Mouse (Mus musculus) CH12.LX (cell line): ENCODE measurements around the gene Uba2. TPM values are rescaled to one million over a fixed set of nuclear protein-coding genes. Genes with fewer than 3 reads are reported as not detected.

ENCODE experiments used
- DNase-seq: peaks from one replicate; pipeline ENCODE4 v3.0.0-alpha.2; 2013; ENCODE audit errors: extremely low read depth
- H3K27ac ChIP-seq: 2 replicates; pipeline ENCODE4 v1.5.1; 2012; ENCODE audit warnings: low read depth, mild to moderate bottlenecking, control low read depth, moderate library complexity; ENCODE audit not compliant: insufficient read depth
- H3K27me3 ChIP-seq: replicated peaks from 2 replicates; pipeline ENCODE3; 2012; ENCODE audit warnings: inconsistent platforms
- H3K36me3 ChIP-seq, 2 experiments: replicated peaks in 1 of 2; 2 replicates each; pipeline versions ENCODE3 to v1.6.1; 2012; ENCODE audit warnings: inconsistent platforms in 1 of 2, low read length in 1 of 2, mild to moderate bottlenecking in 1 of 2, mixed read lengths in 1 of 2, moderate library complexity in 1 of 2; ENCODE audit not compliant: control insufficient read depth in 1 of 2, insufficient read depth in 1 of 2
- H3K4me1 ChIP-seq, 2 experiments: 2 replicates each; pipeline ENCODE4 v1.6.1; 2012; ENCODE audit warnings: inconsistent platforms in 1 of 2, moderate library complexity in 1 of 2; ENCODE audit not compliant: insufficient read depth in 2 of 2, control insufficient read depth in 1 of 2
- H3K4me2 ChIP-seq: 2 replicates; pipeline ENCODE4 v1.6.1; 2012; ENCODE audit warnings: low read depth, mild to moderate bottlenecking, control low read depth; ENCODE audit not compliant: poor library complexity, insufficient read depth, severe bottlenecking
- H3K4me3 ChIP-seq, 3 experiments: fragments of 150-350 bp in 1 of 3; sonication (generic) in 1 of 3; replicated peaks in 1 of 3; 2 replicates each; pipeline versions ENCODE3 to v1.5.1; 2011 to 2012; ENCODE audit warnings: low read depth in 2 of 3, low read length in 2 of 3, mild to moderate bottlenecking in 2 of 3, moderate library complexity in 2 of 3, control low read depth in 1 of 3, improper control_type of control experiment in 1 of 3, inconsistent platforms in 1 of 3, mixed read lengths in 1 of 3; ENCODE audit not compliant: poor library complexity in 1 of 3
- H3K79me2 ChIP-seq: replicated peaks from 2 replicates; pipeline ENCODE4 v1.6.1; 2012; ENCODE audit warnings: mild to moderate bottlenecking, moderate library complexity; ENCODE audit not compliant: control insufficient read depth, poor library complexity, insufficient read depth, severe bottlenecking; ENCODE audit errors: extremely low read depth
- H3K9ac ChIP-seq: 2 replicates; pipeline ENCODE4 v1.6.1; 2012; ENCODE audit warnings: low read depth, mild to moderate bottlenecking, control low read depth, moderate library complexity; ENCODE audit not compliant: insufficient read depth
- H3K9me3 ChIP-seq: replicated peaks from 2 replicates; pipeline ENCODE3; 2012; ENCODE audit warnings: low read length, inconsistent platforms, mixed read lengths
- BHLHE40 ChIP-seq: IDR thresholded peaks from 2 replicates; pipeline ENCODE4 v1.6.1; 2011; ENCODE audit warnings: mild to moderate bottlenecking, low read depth, low read length, improper control_type of control experiment
- CHD1 ChIP-seq: IDR thresholded peaks from 2 replicates; pipeline ENCODE4 v1.6.1; 2012; ENCODE audit warnings: low read depth, low read length, improper control_type of control experiment, inconsistent platforms
- CTCF ChIP-seq, 2 experiments: IDR thresholded peaks in 1 of 2; conservative IDR thresholded peaks in 1 of 2; 2 replicates each; pipeline ENCODE4 v1.5.1; 2011 to 2012; ENCODE audit warnings: low read depth in 2 of 2, low read length in 2 of 2, improper control_type of control experiment in 1 of 2, inconsistent platforms in 1 of 2, mild to moderate bottlenecking in 1 of 2, moderate library complexity in 1 of 2
- E2F4 ChIP-seq: IDR thresholded peaks from 2 replicates; pipeline ENCODE4 v1.6.1; 2011; ENCODE audit warnings: low read depth, low read length, improper control_type of control experiment; ENCODE audit not compliant: insufficient replicate concordance
- ELF1 ChIP-seq: IDR thresholded peaks from 2 replicates; pipeline ENCODE4 v1.6.1; 2014; ENCODE audit warnings: low read depth, mild to moderate bottlenecking, inconsistent platforms, low read length, improper control_type of control experiment
- EP300 ChIP-seq: IDR thresholded peaks from 2 replicates; pipeline ENCODE4 v1.6.1; 2011; ENCODE audit warnings: low read length, improper control_type of control experiment
- GABPA ChIP-seq: IDR thresholded peaks from 2 replicates; pipeline ENCODE4 v1.6.1; 2012; ENCODE audit warnings: low read depth, low read length, improper control_type of control experiment, inconsistent platforms; ENCODE audit not compliant: insufficient replicate concordance
- HCFC1 ChIP-seq: IDR thresholded peaks from 2 replicates; pipeline ENCODE4 v1.6.1; 2012; ENCODE audit warnings: low read depth, mild to moderate bottlenecking, inconsistent platforms, low read length, improper control_type of control experiment
- IRF4 ChIP-seq: IDR thresholded peaks from 2 replicates; pipeline ENCODE4 v1.6.1; 2014; ENCODE audit warnings: low read depth, mild to moderate bottlenecking, inconsistent platforms, low read length, improper control_type of control experiment
- JUN ChIP-seq: IDR thresholded peaks from 2 replicates; pipeline ENCODE4 v1.6.1; 2011; ENCODE audit warnings: low read depth, mild to moderate bottlenecking, low read length, improper control_type of control experiment, moderate library complexity; ENCODE audit not compliant: insufficient read depth
- JUND ChIP-seq: conservative IDR thresholded peaks from 2 replicates; pipeline ENCODE4 v1.6.1; 2011; ENCODE audit warnings: low read depth, low read length, improper control_type of control experiment
- KAT2A ChIP-seq: IDR thresholded peaks from 2 replicates; pipeline ENCODE4 v1.6.1; 2012; ENCODE audit warnings: low read length, improper control_type of control experiment, inconsistent platforms; ENCODE audit not compliant: insufficient replicate concordance
- MAX ChIP-seq: IDR thresholded peaks from 2 replicates; pipeline ENCODE4 v1.6.1; 2011; ENCODE audit warnings: low read length, improper control_type of control experiment
- MAZ ChIP-seq: IDR thresholded peaks from 2 replicates; pipeline ENCODE4 v1.6.1; 2012; ENCODE audit warnings: low read depth, mild to moderate bottlenecking, inconsistent platforms, low read length, improper control_type of control experiment, moderate library complexity
- MEF2A ChIP-seq: IDR thresholded peaks from 2 replicates; pipeline ENCODE4 v1.6.1; 2014; ENCODE audit warnings: low read depth, mild to moderate bottlenecking, inconsistent platforms, low read length, improper control_type of control experiment, borderline replicate concordance
- MXI1 ChIP-seq: IDR thresholded peaks from 2 replicates; pipeline ENCODE4 v1.6.1; 2011; ENCODE audit warnings: mild to moderate bottlenecking, low read depth, low read length, improper control_type of control experiment
- MYC ChIP-seq: IDR thresholded peaks from 2 replicates; pipeline ENCODE4 v1.6.1; 2011; ENCODE audit warnings: low read depth, mild to moderate bottlenecking, improper control_type of control experiment, low read length
- NELFE ChIP-seq: IDR thresholded peaks from 2 replicates; pipeline ENCODE4 v1.6.1; 2011; ENCODE audit warnings: low read depth, low read length, improper control_type of control experiment
- NRF1 ChIP-seq: IDR thresholded peaks from 2 replicates; pipeline ENCODE4 v1.6.1; 2014; ENCODE audit warnings: low read depth, mild to moderate bottlenecking, inconsistent platforms, low read length, improper control_type of control experiment, moderate library complexity
- POLR2A ChIP-seq: IDR thresholded peaks from 2 replicates; pipeline ENCODE4 v1.6.1; 2011; ENCODE audit warnings: low read depth, mild to moderate bottlenecking, improper control_type of control experiment, low read length
- POLR2AphosphoS2 ChIP-seq: IDR thresholded peaks from 2 replicates; pipeline ENCODE4 v1.6.1; 2011; ENCODE audit warnings: low read depth, low read length, improper control_type of control experiment
- RAD21 ChIP-seq: IDR thresholded peaks from 2 replicates; pipeline ENCODE4 v1.6.1; 2011; ENCODE audit warnings: low read depth, mild to moderate bottlenecking, low read length, improper control_type of control experiment, moderate library complexity
- SMC3 ChIP-seq: IDR thresholded peaks from 2 replicates; pipeline ENCODE4 v1.6.1; 2011; ENCODE audit warnings: low read depth, low read length, improper control_type of control experiment
- TBP ChIP-seq: conservative IDR thresholded peaks from 2 replicates; pipeline ENCODE4 v1.6.1; 2011; ENCODE audit warnings: low read depth, low read length, improper control_type of control experiment
- TCF12 ChIP-seq: IDR thresholded peaks from 2 replicates; pipeline ENCODE4 v1.6.1; 2014; ENCODE audit warnings: low read depth, mild to moderate bottlenecking, inconsistent platforms, low read length, improper control_type of control experiment
- USF1 ChIP-seq: IDR thresholded peaks from 2 replicates; pipeline ENCODE4 v1.6.1; 2014; ENCODE audit warnings: low read depth, mild to moderate bottlenecking, inconsistent platforms, low read length, improper control_type of control experiment
- USF2 ChIP-seq: conservative IDR thresholded peaks from 2 replicates; pipeline ENCODE4 v1.6.1; 2011; ENCODE audit warnings: low read depth, low read length, improper control_type of control experiment
- ZMIZ1 ChIP-seq: IDR thresholded peaks from 2 replicates; pipeline ENCODE4 v1.6.1; 2012; ENCODE audit warnings: low read depth, mild to moderate bottlenecking, inconsistent platforms, low read length, improper control_type of control experiment
- dilution Hi-C: fragments of 300-500 bp; cut with MboI; formaldehyde crosslinking; loops from 2 replicates; pipeline ENCODE4 v1.14.3; 2020; ENCODE audit warnings: low sequenced_read_pairs; ENCODE audit not compliant: extremely low pct_unique_long_range_greater_than_20kb, extremely low pct_ligation_motif_present
- in situ Hi-C: fragments of 300-500 bp; cut with MboI; formaldehyde crosslinking; loops from 3 replicates; pipeline ENCODE4 v1.14.3; 2019; ENCODE audit warnings: low sequenced_read_pairs, low pct_ligation_motif_present, low pct_unique_long_range_greater_than_20kb, mixed read lengths
- polyA plus RNA-seq: library from polyadenylated mRNA; unstranded; fragments of >175 nt; gene quantifications from 2 replicates; pipeline ENCODE4 v1.2.1, GENCODE M21; 2012; ENCODE audit warnings: low read depth; ENCODE audit not compliant: insufficient read length
- total RNA-seq, 2 experiments: library from RNA; depleted of rRNA; stranded (reverse); fragments of 300-350 nt in 1 of 2; fragments of >200 nt in 1 of 2; gene quantifications; 2 replicates each; pipeline ENCODE4 v1.2.3; 2012 to 2014

The Uba2 gene
- total and polyA plus RNA-seq, 3 experiments = 161 to 341 (median 180) TPM

DNA sequence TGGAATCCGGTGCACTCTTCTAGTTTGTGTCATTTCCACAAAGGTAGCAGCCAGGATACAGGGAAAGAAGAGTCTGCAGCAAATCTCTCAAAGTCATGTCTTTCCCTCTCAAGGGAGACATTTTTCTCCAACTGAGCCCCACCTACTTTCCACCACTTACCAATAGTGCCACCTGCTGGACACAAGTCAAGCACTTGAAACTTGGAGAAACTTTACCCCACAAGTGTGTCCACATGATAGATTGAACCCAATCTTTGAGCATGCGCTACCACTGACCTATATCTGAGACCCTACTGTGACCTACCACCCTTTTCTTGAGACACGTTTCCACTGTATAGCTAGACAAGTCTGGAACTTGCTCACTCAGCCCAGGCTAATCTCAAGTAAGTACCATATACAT, 28.9 kb upstream of the Uba2 start:
- no peaks in the 10 kb centered on the region for H3K27me3 ChIP-seq
- H3K9me3 ChIP-seq = no peaks in the 10 kb centered on the region
- peaks cover 2 to 10% of the 10 kb centered on the region in 2 experiments; a peak in 3 of 4 replicates for H3K4me1 ChIP-seq
- H3K4me3 ChIP-seq = no peak overlapping the region
- peaks cover 29 to 43% of the 10 kb centered on the region in 2 experiments for H3K36me3 ChIP-seq
- no peak overlapping the region for H3K9ac ChIP-seq
- dilution Hi-C loops = no loop called here
- in situ Hi-C loops = no loop called here
- DNase-seq = peak; percentile 73
- no peak overlapping the region for H3K27ac ChIP-seq
- H3K79me2 ChIP-seq = 0 out of 2 replicates have a peak, but pooled peaks cover 8% of the 10 kb centered on the region
- H3K4me2 ChIP-seq = no peak overlapping the region
- TF ChIP-seq HCFC1 (peak; percentile 23; the same call in 1 of the 2 replicates), BHLHE40 (no peak), JUN (no peak), SMC3 (peak; percentile 33), GABPA (no peak), RAD21 (peak; percentile 51), CTCF (conservative IDR thresholded peaks at IDR 0.05 in 1 of 2, IDR thresholded peaks at IDR 0.05 in 1 of 2; ENCODE audit: low read depth in 2 of 2, low read length in 2 of 2) (peak; percentile 45 to 75; a peak in 2 of 4 replicates), E2F4 (no peak), MYC (0 out of 2 replicates have a peak, but pooled peaks have one; percentile 49), USF1 (no peak), MAX (no peak; the same call in 1 of the 2 replicates), KAT2A (no peak), ELF1 (no peak), EP300 (no peak)
- TF ChIP-seq, all 38 proteins: peak for 5

DNA sequence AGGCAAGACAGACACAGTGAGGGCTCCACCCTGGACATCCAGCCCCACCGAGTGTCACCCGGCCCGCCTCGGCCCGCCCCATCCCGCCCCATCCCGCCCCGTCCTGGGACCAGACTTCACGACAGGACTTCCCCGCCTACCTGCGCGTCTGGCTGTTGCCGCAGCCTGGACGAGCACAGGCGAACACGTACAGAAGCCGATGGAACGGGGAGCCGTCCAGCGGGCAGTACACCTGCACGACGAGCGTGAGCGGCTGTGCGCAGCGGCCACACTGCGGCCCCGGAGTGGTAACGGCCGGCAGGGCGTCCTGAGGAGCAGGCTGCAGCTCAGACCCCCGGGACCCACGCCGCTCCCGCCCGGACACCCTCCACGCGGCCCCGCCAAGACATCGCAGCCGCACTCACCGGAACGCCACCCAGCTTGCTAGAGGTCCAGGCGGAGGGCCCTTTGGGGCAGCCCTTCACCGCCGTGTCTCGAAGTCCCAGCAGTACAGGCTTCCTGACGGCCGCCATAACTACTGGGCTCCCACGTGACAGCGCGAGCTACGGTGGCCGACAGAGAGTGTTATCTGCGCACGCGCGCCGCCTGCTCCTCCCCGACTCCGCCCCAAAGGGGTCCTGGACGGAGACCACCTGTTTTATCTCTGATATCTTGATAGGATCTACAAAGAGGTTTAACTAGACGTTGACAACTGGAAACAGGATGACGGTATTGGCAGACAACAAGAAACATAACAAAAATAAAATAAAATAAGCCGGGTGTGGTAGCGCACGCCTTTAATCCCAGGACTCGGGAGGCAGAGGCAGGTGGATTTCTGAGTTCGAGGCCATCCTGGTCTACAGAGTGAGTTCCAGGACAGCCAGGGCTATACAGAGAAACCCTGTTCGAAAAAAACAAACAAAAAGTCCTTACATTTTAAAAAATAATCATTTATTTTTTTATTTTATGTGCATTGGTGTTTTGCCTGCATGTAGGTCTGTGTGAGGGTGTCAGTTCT, 27.0 kb upstream of the Uba2 start, which contains the start of gene Pdcd2l:
Gene Pdcd2l (minus strand): TSS at position 530 of the 997 bp plus-strand sequence.
- dilution Hi-C loops (no loop called here), in situ Hi-C loops (no loop called here)
- peak within 1 kb of the TSS; percentile 64 for H3K27ac ChIP-seq
- H3K9ac ChIP-seq = peak within 1 kb of the TSS; percentile 79
- H3K27me3 ChIP-seq = no peaks in the 10 kb centered on the region
- peak; percentile 89 for DNase-seq
- peak within 1 kb of the TSS; percentile 82 to 98 (median 94) for H3K4me3 ChIP-seq
- H3K4me1 ChIP-seq = peaks cover 2 to 16% of the 10 kb centered on the region in 2 experiments; a peak in 3 of 4 replicates
- H3K4me2 ChIP-seq = peak within 1 kb of the TSS; percentile 68
- no peaks in the 10 kb centered on the region for H3K9me3 ChIP-seq
- 0 out of 2 replicates have a peak, but pooled peaks cover 8% of the 10 kb centered on the region for H3K79me2 ChIP-seq
- H3K36me3 ChIP-seq = peaks cover 22 to 42% of the 10 kb centered on the region in 2 experiments
- TF ChIP-seq ZMIZ1 (0 out of 2 replicates have a peak, but pooled peaks have one; percentile 49), NRF1 (peak; percentile 89), GABPA (peak; percentile 6; the same call in 1 of the 2 replicates), BHLHE40 (peak; percentile 69), USF2 (peak; percentile 87), MAX (peak; percentile 95), JUND (no peak), CHD1 (no peak), IRF4 (peak; percentile 67), NELFE (peak; percentile 81), USF1 (peak; percentile 96), POLR2AphosphoS2 (no peak; the same call in 1 of the 2 replicates), MEF2A (peak; percentile 47; the same call in 1 of the 2 replicates), POLR2A (peak; percentile 79), HCFC1 (peak; percentile 88), ELF1 (peak; percentile 83), TCF12 (peak; percentile 89), MXI1 (peak; percentile 92), SMC3 (no peak), KAT2A (peak; percentile 76; the same call in 1 of the 2 replicates), MAZ (no peak), TBP (0 out of 2 replicates have a peak, but pooled peaks have one; percentile 28)
